Mouse (Mus musculus) bone marrow, adult 2 months (tissue): ENCODE results near the gene Abhd5.

Experiments used
- CTCF ChIP-seq: fragments of 200-500 bp; IDR thresholded peaks from 2 replicates; pipeline ENCODE4 v1.5.1; 2011; ENCODE audit warnings: low read length, control low read depth; ENCODE audit not compliant: control insufficient read depth, insufficient read depth
- POLR2A ChIP-seq: fragments of 200-500 bp; IDR thresholded peaks from 2 replicates; pipeline ENCODE4 v1.6.1; 2011; ENCODE audit warnings: low read depth, mild to moderate bottlenecking, control low read depth, low read length, borderline replicate concordance; ENCODE audit not compliant: control insufficient read depth

DNA sequence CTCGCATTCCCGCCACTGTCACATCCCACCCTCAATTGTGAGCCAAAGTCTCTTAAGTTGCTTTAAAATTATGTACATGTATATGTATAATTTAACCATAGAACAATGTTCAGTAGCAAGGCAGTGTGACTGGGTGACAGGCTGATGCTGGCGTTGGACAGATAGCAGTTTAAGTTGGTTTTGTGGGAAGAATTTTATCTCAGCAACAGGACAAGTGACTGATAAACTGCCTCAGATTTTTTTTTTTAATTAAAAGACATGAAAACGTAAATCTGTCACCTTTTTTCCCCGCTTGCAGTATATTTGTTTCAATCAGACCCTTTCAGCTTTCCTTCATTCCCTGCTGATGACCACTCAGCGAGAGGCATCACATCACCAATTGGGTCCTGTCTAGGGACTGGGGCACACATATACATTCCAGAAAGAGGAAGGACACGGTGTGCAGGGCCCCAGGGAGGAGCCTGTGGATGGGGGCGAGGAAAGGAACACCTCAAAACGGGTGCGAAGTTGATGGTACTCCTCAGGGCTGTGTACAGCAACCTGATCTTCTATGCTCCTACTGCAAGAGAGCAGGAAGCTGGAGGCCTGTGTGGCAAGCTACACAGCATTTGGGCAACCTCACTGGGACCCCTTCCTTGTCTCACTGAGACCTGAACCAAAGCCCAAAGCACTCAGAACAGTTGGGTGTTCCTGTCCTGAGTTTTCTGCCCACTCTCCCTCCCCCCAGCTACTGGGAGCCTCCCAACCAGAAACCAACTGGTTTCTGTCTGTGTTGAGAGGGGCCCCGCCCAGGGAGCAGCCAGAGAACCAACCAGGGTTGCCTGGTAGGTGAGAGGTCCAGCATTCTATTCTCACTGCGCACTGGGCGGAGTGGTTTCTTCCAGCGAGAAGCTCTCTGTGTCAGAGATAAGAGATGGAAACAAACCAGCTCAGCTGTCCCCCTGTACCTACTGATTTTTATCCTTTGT, 42.1 kb upstream of the Abhd5 start:
- no peak for TF ChIP-seq POLR2A
- TF ChIP-seq CTCF, result no peak
